Mouse (Mus musculus) embryonic facial prominence, embryonic 14.5 days (tissue): Measurements from ENCODE around the gene Scin. TPM values are rescaled to one million over a fixed set of nuclear protein-coding genes. Genes with fewer than 3 reads are reported as not detected.
"Not testable (repeated sequence)": the region's sequence is repeated elsewhere in the genome, so short reads cannot be mapped to it uniquely, and the experiment has no call there.

ENCODE experiments used
- ATAC-seq: fragments of 200-750 bp; cut with Nextera tagmentation; 2 replicates; pipeline ENCODE4 v1.8.0; 2017; ENCODE audit warnings: low read depth, moderate number of reproducible peaks, moderate TSS enrichment
- DNase-seq: peaks from one replicate; pipeline ENCODE4 v3.0.0-alpha.2; 2015; ENCODE audit warnings: low spot score
- H3K27ac ChIP-seq: fragments of 300-500 bp; sonication (generic); replicated peaks from 2 replicates; pipeline ENCODE4 v1.5.1; 2014; ENCODE audit warnings: low read depth, mild to moderate bottlenecking, low read length, moderate library complexity
- H3K27me3 ChIP-seq: fragments of 300-500 bp; sonication (generic); replicated peaks from 2 replicates; pipeline ENCODE4 v1.6.1; 2014; ENCODE audit warnings: low read length; ENCODE audit not compliant: control insufficient read depth, insufficient read depth
- H3K36me3 ChIP-seq: fragments of 300-500 bp; sonication (generic); 2 replicates; pipeline ENCODE4 v1.6.1; 2014; ENCODE audit warnings: low read length, mixed read lengths; ENCODE audit not compliant: control insufficient read depth, insufficient read depth
- H3K4me1 ChIP-seq: fragments of 300-500 bp; sonication (generic); 2 replicates; pipeline ENCODE4 v1.6.1; 2014; ENCODE audit warnings: antibody characterized with exemption, low read length; ENCODE audit not compliant: control insufficient read depth, insufficient read depth
- H3K4me2 ChIP-seq: fragments of 300-500 bp; sonication (generic); 2 replicates; pipeline ENCODE4 v1.6.1; 2014; ENCODE audit warnings: low read depth, mild to moderate bottlenecking, low read length, moderate library complexity, mixed read lengths
- H3K4me3 ChIP-seq: fragments of 300-500 bp; sonication (generic); 2 replicates; pipeline ENCODE4 v1.5.1; 2014; ENCODE audit warnings: low read depth, mild to moderate bottlenecking, low read length
- H3K9ac ChIP-seq: fragments of 300-500 bp; sonication (generic); 2 replicates; pipeline ENCODE4 v1.6.1; 2014; ENCODE audit warnings: low read depth, mild to moderate bottlenecking, low read length, moderate library complexity, mixed read lengths
- H3K9me3 ChIP-seq: fragments of 300-500 bp; sonication (generic); 2 replicates; pipeline ENCODE4 v1.6.1; 2016; ENCODE audit warnings: low read length; ENCODE audit not compliant: control insufficient read depth
- WGBS: fragments of 180-500 bp; shearing (Covaris S2); extraction: QIAGEN DNeasy Blood & Tissue Kit; methylation state at CpG from one replicate; pipeline ENCODE4 v1.1.7; 2014; 5-methylcytosine and 5-hydroxymethylcytosine counted together
- polyA plus RNA-seq: library from polyadenylated mRNA; unstranded; fragments of >200 nt; fragmentation: Nextera tagmentation; extraction: Ambion mirVana; gene quantifications from 2 replicates; pipeline ENCODE4 v1.2.1, GENCODE M21; 2014

Scin gene
- 4.7 and 5.8 TPM in 2 replicates for polyA plus RNA-seq

DNA sequence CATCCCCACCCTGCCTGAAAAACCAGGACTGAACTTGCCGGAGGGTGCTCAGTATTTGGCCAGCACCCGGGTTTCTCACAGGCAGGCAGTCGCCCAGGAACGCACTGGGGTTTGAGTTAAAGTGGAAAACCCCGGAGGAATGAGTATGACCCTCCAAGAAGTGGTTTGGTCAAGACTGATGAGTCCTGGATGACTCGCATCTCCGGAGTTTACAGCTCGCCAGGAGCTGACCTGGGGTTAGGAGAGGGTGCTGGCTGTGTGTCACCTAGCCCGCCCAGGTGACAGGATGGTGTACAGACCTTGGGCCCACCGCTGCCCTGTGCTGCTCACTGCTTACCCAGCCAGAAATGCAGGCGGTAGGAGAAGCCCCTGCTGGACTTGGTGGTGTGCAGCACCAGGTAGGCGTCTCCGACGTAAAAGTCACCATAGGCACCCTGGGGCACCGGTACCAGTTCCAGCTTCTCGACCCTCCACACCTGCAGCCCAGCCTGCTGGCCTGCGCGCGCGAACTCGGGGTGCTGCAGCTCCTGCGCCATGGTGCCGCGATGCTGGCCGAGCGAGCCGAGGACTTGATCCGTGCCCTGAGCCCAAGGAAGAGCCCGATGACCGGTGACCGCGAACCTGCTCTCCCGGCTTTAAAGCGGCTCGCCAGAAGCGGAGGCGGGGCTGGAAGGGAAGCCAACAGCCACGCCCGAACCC, at the start of gene Scin:
Gene Scin, minus strand, starts transcription at position 656 of the 699 bp plus-strand sequence.
- Histone ChIP-seq H3K4me2 (peak within 1 kb of the TSS; percentile 86), H3K4me3 (peak within 1 kb of the TSS; percentile 46), H3K4me1 (peaks cover 3% of the 10 kb centered on the region; the same call in 1 of the 2 replicates), H3K27ac (no peak within 1 kb of the TSS), H3K36me3 (no peaks in the 10 kb centered on the region), H3K9me3 (no peaks in the 10 kb centered on the region), H3K9ac (peak within 1 kb of the TSS; percentile 53), H3K27me3 (peaks cover 29% of the 10 kb centered on the region)
- DNase-seq (no peak), ATAC-seq (peak; percentile 53)
- WGBS = under 1% methylated on average over 36 of the region's 39 CpGs

GRCm38 (mm10) chr12:40177089-40177488, 43.1 kb upstream of the Scin start:
- no peak overlapping the region for H3K4me3 ChIP-seq
- H3K9ac ChIP-seq = no peak overlapping the region
- H3K4me2 ChIP-seq = no peak overlapping the region
- peak; percentile 14 for DNase-seq
- H3K27ac ChIP-seq = no peak overlapping the region
- no peaks in the 10 kb centered on the region for H3K27me3 ChIP-seq
- H3K9me3 ChIP-seq = no peaks in the 10 kb centered on the region
- H3K36me3 ChIP-seq = no peaks in the 10 kb centered on the region
- 60% methylated on average over 6 of the region's 6 CpGs for WGBS
- no peaks in the 10 kb centered on the region for H3K4me1 ChIP-seq
- ATAC-seq = no peak

DNA sequence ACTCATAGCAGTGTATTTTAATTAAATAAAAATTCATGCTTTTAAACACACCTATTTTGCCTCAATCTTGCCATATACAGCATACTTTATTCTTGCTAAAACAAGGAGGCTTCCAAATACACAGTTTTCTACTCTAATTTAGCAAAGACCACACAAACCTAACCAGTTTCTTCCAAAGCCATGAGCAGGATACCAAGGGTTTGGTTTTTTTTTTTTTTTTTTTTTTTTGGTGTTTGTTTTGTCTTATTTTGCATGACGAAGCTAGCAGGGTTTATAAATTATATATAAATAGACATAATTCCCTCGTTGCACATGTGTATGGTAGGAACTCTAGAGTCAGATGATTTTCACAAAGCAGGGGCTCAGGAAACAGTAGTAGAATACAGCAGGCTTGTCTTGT, 42.1 kb upstream of the Scin start:
- Histone ChIP-seq H3K4me3 (no peak overlapping the region), H3K9ac (no peak overlapping the region), H3K4me1 (no peaks in the 10 kb centered on the region), H3K27me3 (no peaks in the 10 kb centered on the region), H3K27ac (no peak overlapping the region), H3K36me3 (no peaks in the 10 kb centered on the region), H3K9me3 (no peaks in the 10 kb centered on the region), H3K4me2 (no peak overlapping the region)
- DNase-seq = no peak
- WGBS = 72% methylated on average over 2 of the region's 2 CpGs
- ATAC-seq = no peak

- H3K36me3 ChIP-seq, ATAC-seq: not testable (repeated sequence)
- peak; percentile 19 for DNase-seq
These were observed 41.1 kb upstream of the Scin start for GRCm38 (mm10) chr12:40175171-40175570.

GRCm38 (mm10) chr12:40171637-40172036, 37.6 kb upstream of the Scin start:
- WGBS = 86% methylated on average over 2 of the region's 2 CpGs

More at GRCm38 (mm10) chr12:40175171-40175570, 41.1 kb upstream of the Scin start:
- H3K4me3 ChIP-seq, H3K9ac ChIP-seq, H3K4me2 ChIP-seq, H3K9me3 ChIP-seq, H3K27ac ChIP-seq, H3K4me1 ChIP-seq, H3K27me3 ChIP-seq: not testable (repeated sequence)
- WGBS = 35% methylated on average over 1 of the region's 1 CpGs

GRCm38 (mm10) chr12:40169675-40170074, 35.6 kb upstream of the Scin start:
- H3K27me3 ChIP-seq = no peaks in the 10 kb centered on the region
- no peak overlapping the region for H3K4me2 ChIP-seq
- H3K4me1 ChIP-seq = no peaks in the 10 kb centered on the region
- no peak overlapping the region for H3K9ac ChIP-seq
- WGBS = 94% methylated on average over 1 of the region's 1 CpGs
- H3K9me3 ChIP-seq = no peaks in the 10 kb centered on the region
- no peak overlapping the region for H3K27ac ChIP-seq
- DNase-seq (no peak), ATAC-seq (no peak)
- H3K4me3 ChIP-seq = no peak overlapping the region
- no peaks in the 10 kb centered on the region for H3K36me3 ChIP-seq

More at GRCm38 (mm10) chr12:40171637-40172036, 37.6 kb upstream of the Scin start:
- no peaks in the 10 kb centered on the region for H3K27me3 ChIP-seq
- ATAC-seq (no peak), DNase-seq (no peak)
- no peaks in the 10 kb centered on the region for H3K36me3 ChIP-seq
- no peak overlapping the region for H3K4me2 ChIP-seq
- no peaks in the 10 kb centered on the region for H3K9me3 ChIP-seq
- no peak overlapping the region for H3K9ac ChIP-seq
- no peaks in the 10 kb centered on the region for H3K4me1 ChIP-seq
- H3K27ac ChIP-seq = no peak overlapping the region
- no peak overlapping the region for H3K4me3 ChIP-seq

GRCm38 (mm10) chr12:40164621-40165020, 30.6 kb upstream of the Scin start:
- no peaks in the 10 kb centered on the region for H3K27me3 ChIP-seq
- no peaks in the 10 kb centered on the region for H3K4me1 ChIP-seq
- no peak overlapping the region for H3K9ac ChIP-seq
- no peak overlapping the region for H3K4me3 ChIP-seq
- 2% methylated on average over 2 of the region's 2 CpGs for WGBS
- no peaks in the 10 kb centered on the region for H3K9me3 ChIP-seq
- no peaks in the 10 kb centered on the region for H3K36me3 ChIP-seq
- ATAC-seq (peak; percentile 57; the same call in 1 of the 2 replicates), DNase-seq (peak; percentile 71)
- no peak overlapping the region for H3K27ac ChIP-seq
- no peak overlapping the region for H3K4me2 ChIP-seq

DNA sequence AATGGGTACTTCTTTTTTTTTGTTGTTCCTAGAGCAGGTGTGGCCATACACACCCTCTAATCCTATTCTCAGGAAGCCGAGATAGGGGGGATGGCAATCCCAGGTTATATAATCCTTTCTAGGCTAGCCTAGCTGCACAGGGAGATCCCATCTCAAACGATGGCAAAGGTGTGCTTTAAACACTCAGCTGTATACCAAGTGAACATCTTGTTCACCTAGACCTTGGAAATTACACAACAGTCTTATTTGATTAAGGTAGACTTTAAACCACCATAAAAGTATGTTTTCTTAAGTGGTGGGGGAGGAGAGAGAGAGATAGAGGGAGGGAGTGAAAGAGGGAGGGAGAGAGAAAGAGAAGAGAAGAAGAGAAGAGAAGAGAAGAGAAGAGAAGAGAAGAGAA, 26.7 kb upstream of the Scin start:
- no peaks in the 10 kb centered on the region for H3K9me3 ChIP-seq
- H3K4me2 ChIP-seq = no peak overlapping the region
- no peak overlapping the region for H3K9ac ChIP-seq
- no peaks in the 10 kb centered on the region for H3K36me3 ChIP-seq
- H3K4me1 ChIP-seq = no peaks in the 10 kb centered on the region
- WGBS = 69% methylated on average over 2 of the region's 2 CpGs
- ATAC-seq (no peak), DNase-seq (no peak)
- no peaks in the 10 kb centered on the region for H3K27me3 ChIP-seq
- H3K27ac ChIP-seq = no peak overlapping the region
- no peak overlapping the region for H3K4me3 ChIP-seq

GRCm38 (mm10) chr12:40154188-40154587, 20.2 kb upstream of the Scin start:
- Histone ChIP-seq H3K9ac (no peak overlapping the region), H3K36me3 (no peaks in the 10 kb centered on the region), H3K4me2 (no peak overlapping the region), H3K9me3 (no peaks in the 10 kb centered on the region), H3K4me3 (no peak overlapping the region), H3K27ac (no peak overlapping the region), H3K27me3 (no peaks in the 10 kb centered on the region), H3K4me1 (0 out of 2 replicates have a peak, but pooled peaks cover 3% of the 10 kb centered on the region)
- ATAC-seq = no peak
- 89% methylated on average over 6 of the region's 6 CpGs for WGBS
- no peak for DNase-seq
